Mouse (Mus musculus) hindbrain, embryonic 13.5 days (tissue): ENCODE data around the gene Slc18b1. TPM values are rescaled to one million over a fixed set of nuclear protein-coding genes. Genes with fewer than 3 reads are reported as not detected.

Experiments used
- ATAC-seq: fragments of 200-750 bp; cut with Nextera tagmentation; 2 replicates; pipeline ENCODE4 v1.8.0; 2017; ENCODE audit warnings: moderate TSS enrichment; ENCODE audit not compliant: low FRiP score
- H3K27ac ChIP-seq: fragments of 300-500 bp; sonication (generic); 2 replicates; pipeline ENCODE4 v1.5.1; 2015; ENCODE audit warnings: inconsistent platforms, mild to moderate bottlenecking, moderate library complexity
- H3K27me3 ChIP-seq: fragments of 300-500 bp; sonication (generic); 2 replicates; pipeline ENCODE4 v1.6.1; 2015; ENCODE audit warnings: mild to moderate bottlenecking, inconsistent platforms
- H3K36me3 ChIP-seq: fragments of 300-500 bp; sonication (generic); 2 replicates; pipeline ENCODE4 v1.6.1; 2015; ENCODE audit warnings: mild to moderate bottlenecking, inconsistent platforms
- H3K4me1 ChIP-seq: fragments of 300-500 bp; sonication (generic); replicated peaks from 2 replicates; pipeline ENCODE4 v1.6.1; 2015; ENCODE audit warnings: inconsistent platforms
- H3K4me2 ChIP-seq: fragments of 300-500 bp; sonication (generic); 2 replicates; pipeline ENCODE4 v1.6.1; 2015; ENCODE audit warnings: inconsistent platforms, mild to moderate bottlenecking, moderate library complexity
- H3K4me3 ChIP-seq: fragments of 300-500 bp; sonication (generic); 2 replicates; pipeline ENCODE4 v1.5.1; 2015; ENCODE audit warnings: mild to moderate bottlenecking, inconsistent platforms
- H3K9ac ChIP-seq: fragments of 300-500 bp; sonication (generic); 2 replicates; pipeline ENCODE4 v1.6.1; 2015; ENCODE audit warnings: mild to moderate bottlenecking, inconsistent platforms
- H3K9me3 ChIP-seq: fragments of 300-500 bp; sonication (generic); 2 replicates; pipeline ENCODE4 v1.6.1; 2016; ENCODE audit warnings: inconsistent platforms
- WGBS: fragments of 180-500 bp; shearing (Covaris S2); methylation state at CpG from one replicate; pipeline ENCODE4 v1.1.7; 2015; 5-methylcytosine and 5-hydroxymethylcytosine counted together
- polyA plus RNA-seq: library from polyadenylated mRNA; unstranded; fragments of >200 nt; fragmentation: Nextera tagmentation; extraction: Ambion mirVana; gene quantifications from 2 replicates; pipeline ENCODE4 v1.2.1, GENCODE M21; 2015

Slc18b1 gene
- polyA plus RNA-seq, 1 experiment from 2014 or later, result 22.0 TPM

- peak; percentile 98 for ATAC-seq
- Histone ChIP-seq H3K4me1 (peaks cover 32% of the 10 kb centered on the region), H3K9me3 (no peaks in the 10 kb centered on the region), H3K4me2 (peak within 1 kb of the TSS; percentile 95), H3K36me3 (peaks cover 27% of the 10 kb centered on the region), H3K4me3 (peak within 1 kb of the TSS; percentile 79), H3K27me3 (no peaks in the 10 kb centered on the region), H3K9ac (peak within 1 kb of the TSS; percentile 91), H3K27ac (peak within 1 kb of the TSS; percentile 73)
- WGBS, result under 1% methylated on average over 51 of the region's 51 CpGs
These were observed 9.5 kb upstream of the Slc18b1 start, which contains the start of gene Rps12 for GRCm38 (mm10) chr10:23787062-23787821. TSS of gene Rps12 (minus strand) at chr10:23787275.

- ATAC-seq, result no peak
- Histone ChIP-seq H3K4me3 (peak overlapping the region; percentile 79), H3K27me3 (no peaks in the 10 kb centered on the region), H3K9me3 (no peaks in the 10 kb centered on the region), H3K27ac (0 out of 2 replicates have a peak overlapping the region, but pooled peaks have one; percentile 71), H3K4me1 (peaks cover 32% of the 10 kb centered on the region), H3K36me3 (peaks cover 22% of the 10 kb centered on the region), H3K4me2 (peak overlapping the region; percentile 67), H3K9ac (peak overlapping the region; percentile 76)
- WGBS, result 16% methylated on average over 8 of the region's 8 CpGs
These were observed 8.7 kb upstream of the Slc18b1 start for GRCm38 (mm10) chr10:23788056-23788600.

GRCm38 (mm10) chr10:23795871-23796520 lies 790 bp upstream of the Slc18b1 start:
- Histone ChIP-seq H3K4me3 (peak overlapping the region; percentile 61), H3K4me1 (peaks cover 20% of the 10 kb centered on the region), H3K27me3 (no peaks in the 10 kb centered on the region), H3K9ac (peak overlapping the region; percentile 92), H3K9me3 (no peaks in the 10 kb centered on the region), H3K27ac (peak overlapping the region; percentile 80; the same call in 1 of the 2 replicates), H3K36me3 (peaks cover 10% of the 10 kb centered on the region), H3K4me2 (peak overlapping the region; percentile 68)
- no peak for ATAC-seq
- 52% methylated on average over 9 of the region's 9 CpGs for WGBS

- Histone ChIP-seq H3K27me3 (no peaks in the 10 kb centered on the region), H3K4me1 (peaks cover 20% of the 10 kb centered on the region), H3K4me2 (peak overlapping the region; percentile 68), H3K36me3 (peaks cover 26% of the 10 kb centered on the region), H3K4me3 (peak overlapping the region; percentile 61), H3K9ac (peak overlapping the region; percentile 92), H3K9me3 (no peaks in the 10 kb centered on the region), H3K27ac (no peak overlapping the region)
- ATAC-seq, result 0 out of 2 replicates have a peak, but pooled peaks have one; percentile 50
- 25% methylated on average over 3 of the region's 3 CpGs for WGBS
These were observed 820 bp downstream of the Slc18b1 start for GRCm38 (mm10) chr10:23797606-23798005.

- ATAC-seq, result no peak
- Histone ChIP-seq H3K4me3 (peak overlapping the region; percentile 17; the same call in 1 of the 2 replicates), H3K27ac (no peak overlapping the region), H3K36me3 (peaks cover 31% of the 10 kb centered on the region), H3K4me2 (peak overlapping the region; percentile 68), H3K9me3 (no peaks in the 10 kb centered on the region), H3K4me1 (peaks cover 20% of the 10 kb centered on the region), H3K27me3 (no peaks in the 10 kb centered on the region), H3K9ac (no peak overlapping the region; the same call in 1 of the 2 replicates)
- WGBS, result 83% methylated on average over 1 of the region's 1 CpGs
These were observed 1.4 kb downstream of the Slc18b1 start for GRCm38 (mm10) chr10:23798142-23798541.

- Histone ChIP-seq H3K4me1 (peaks cover 20% of the 10 kb centered on the region), H3K27me3 (no peaks in the 10 kb centered on the region), H3K4me2 (no peak overlapping the region), H3K27ac (no peak overlapping the region), H3K9me3 (no peaks in the 10 kb centered on the region), H3K36me3 (peaks cover 44% of the 10 kb centered on the region), H3K4me3 (no peak overlapping the region), H3K9ac (no peak overlapping the region)
- WGBS, result 11% methylated on average over 3 of the region's 3 CpGs
- no peak for ATAC-seq
These were observed 3.1 kb downstream of the Slc18b1 start for GRCm38 (mm10) chr10:23799933-23800332.

- no peaks in the 10 kb centered on the region for H3K27me3 ChIP-seq
- ATAC-seq, result no peak
- peaks cover 9% of the 10 kb centered on the region for H3K4me1 ChIP-seq
- WGBS, result 70% methylated on average over 3 of the region's 3 CpGs
- no peak overlapping the region for H3K9ac ChIP-seq
- H3K9me3 ChIP-seq, result no peaks in the 10 kb centered on the region
- peaks cover 69% of the 10 kb centered on the region for H3K36me3 ChIP-seq
- H3K27ac ChIP-seq, result no peak overlapping the region
- H3K4me3 ChIP-seq, result no peak overlapping the region
- H3K4me2 ChIP-seq, result no peak overlapping the region
These were observed 6.1 kb downstream of the Slc18b1 start for GRCm38 (mm10) chr10:23802911-23803310.

- WGBS, result 55% methylated on average over 3 of the region's 3 CpGs
- no peak overlapping the region for H3K4me2 ChIP-seq
- no peak overlapping the region for H3K9ac ChIP-seq
- no peaks in the 10 kb centered on the region for H3K27me3 ChIP-seq
- no peaks in the 10 kb centered on the region for H3K9me3 ChIP-seq
- H3K27ac ChIP-seq, result no peak overlapping the region
- H3K36me3 ChIP-seq, result peaks cover 75% of the 10 kb centered on the region
- no peaks in the 10 kb centered on the region for H3K4me1 ChIP-seq
- no peak overlapping the region for H3K4me3 ChIP-seq
- no peak for ATAC-seq
These were observed 7.9 kb downstream of the Slc18b1 start for GRCm38 (mm10) chr10:23804665-23805064.

GRCm38 (mm10) chr10:23806201-23806600 lies 9.4 kb downstream of the Slc18b1 start:
- H3K9ac ChIP-seq, result no peak overlapping the region
- H3K9me3 ChIP-seq, result no peaks in the 10 kb centered on the region
- WGBS, result 30% methylated on average over 4 of the region's 4 CpGs
- no peaks in the 10 kb centered on the region for H3K27me3 ChIP-seq
- peaks cover 67% of the 10 kb centered on the region for H3K36me3 ChIP-seq
- H3K4me3 ChIP-seq, result no peak overlapping the region
- no peaks in the 10 kb centered on the region for H3K4me1 ChIP-seq
- no peak overlapping the region for H3K27ac ChIP-seq
- no peak overlapping the region for H3K4me2 ChIP-seq
- no peak for ATAC-seq

GRCm38 (mm10) chr10:23811635-23812437 lies 15.1 kb downstream of the Slc18b1 start:
- peaks cover 30% of the 10 kb centered on the region for H3K36me3 ChIP-seq
- H3K27me3 ChIP-seq, result no peaks in the 10 kb centered on the region
- H3K4me1 ChIP-seq, result no peaks in the 10 kb centered on the region; the same call in 1 of the 2 replicates
- ATAC-seq, result peak; percentile 50; the same call in 1 of the 2 replicates
- H3K4me2 ChIP-seq, result no peak overlapping the region
- no peak overlapping the region for H3K9ac ChIP-seq
- 74% methylated on average over 8 of the region's 12 CpGs for WGBS
- no peaks in the 10 kb centered on the region for H3K9me3 ChIP-seq
- H3K4me3 ChIP-seq, result no peak overlapping the region
- no peak overlapping the region for H3K27ac ChIP-seq

- ATAC-seq, result peak; percentile 12; the same call in 1 of the 2 replicates
- no peak overlapping the region for H3K4me2 ChIP-seq
- no peaks in the 10 kb centered on the region; the same call in 1 of the 2 replicates for H3K4me1 ChIP-seq
- H3K27ac ChIP-seq, result no peak overlapping the region
- no peaks in the 10 kb centered on the region for H3K9me3 ChIP-seq
- no peak overlapping the region for H3K9ac ChIP-seq
- H3K36me3 ChIP-seq, result peaks cover 26% of the 10 kb centered on the region
- H3K27me3 ChIP-seq, result no peaks in the 10 kb centered on the region
- H3K4me3 ChIP-seq, result no peak overlapping the region
These were observed 15.6 kb downstream of the Slc18b1 start for GRCm38 (mm10) chr10:23812438-23812759.
